Mouse (Mus musculus) heart, postnatal 0 days (tissue): ENCODE data around the gene Tnfrsf1a.
"Not testable (repeated sequence)": the region's sequence is repeated elsewhere in the genome, so short reads cannot be mapped to it uniquely, and the experiment has no call there.

ENCODE experiments used
- CTCF ChIP-seq: IDR thresholded peaks from 2 replicates; pipeline ENCODE4 v1.5.1; 2016; ENCODE audit warnings: antibody characterized with exemption, control low read depth, low read depth
- EP300 ChIP-seq: IDR thresholded peaks from 2 replicates; pipeline ENCODE4 v1.6.1; 2016; ENCODE audit warnings: antibody characterized with exemption, low read depth

- TF ChIP-seq CTCF, EP300: not testable (repeated sequence)
Measured at GRCm38 (mm10) chr6:125304408-125304807, 44.8 kb upstream of the Tnfrsf1a start.
